Mouse (Mus musculus): ENCODE measurements at regions not wholly inside any gene's neighbourhood (a gene's known extent, or its start where the extent isn't known, plus 50 kb on each side); places are given as distances from the start of the nearest gene placed in this dataset.

GRCm38 (mm10) chr2:115460028-115460881 lies 121.3 kb upstream of the BC052040 start:
- DNase-seq = no peak

GRCm38 (mm10) chr2:115460882-115461151 lies 120.7 kb upstream of the BC052040 start:
- no peak for DNase-seq

GRCm38 (mm10) chr2:115466170-115466569 lies 115.3 kb upstream of the BC052040 start:
- no peak for DNase-seq

GRCm38 (mm10) chr2:115467107-115467745 lies 114.3 kb upstream of the BC052040 start:
- no peak for DNase-seq

GRCm38 (mm10) chr2:115467936-115468335 lies 113.6 kb upstream of the BC052040 start:
- no peak for DNase-seq

GRCm38 (mm10) chr2:115468471-115468909 lies 113.0 kb upstream of the BC052040 start:
- no peak for DNase-seq

GRCm38 (mm10) chr2:115469165-115469821 lies 112.2 kb upstream of the BC052040 start:
- DNase-seq = no peak

- no peak for DNase-seq
These were observed 109.1 kb upstream of the BC052040 start for GRCm38 (mm10) chr2:115472393-115472792.

GRCm38 (mm10) chr2:115483418-115484288 lies 97.9 kb upstream of the BC052040 start:
- DNase-seq = no peak

- DNase-seq = no peak
These were observed 93.1 kb upstream of the BC052040 start for GRCm38 (mm10) chr2:115488465-115488864.

- no peak for DNase-seq
These were observed 88.5 kb upstream of the BC052040 start for GRCm38 (mm10) chr2:115493020-115493419.

- no peak for DNase-seq
These were observed 81.6 kb upstream of the BC052040 start for GRCm38 (mm10) chr2:115499904-115500303.

GRCm38 (mm10) chr2:115509527-115509926 lies 72.0 kb upstream of the BC052040 start:
- DNase-seq = no peak

GRCm38 (mm10) chr2:115511146-115511545 lies 70.4 kb upstream of the BC052040 start:
- no peak for DNase-seq

- DNase-seq = no peak
These were observed 69.6 kb upstream of the BC052040 start for GRCm38 (mm10) chr2:115511612-115512525.

- no peak for DNase-seq
These were observed 68.6 kb upstream of the BC052040 start for GRCm38 (mm10) chr2:115512891-115513290.

- no peak for DNase-seq
These were observed 67.7 kb upstream of the BC052040 start for GRCm38 (mm10) chr2:115513774-115514231.

GRCm38 (mm10) chr2:115514831-115515428 lies 66.6 kb upstream of the BC052040 start:
- no peak for DNase-seq

GRCm38 (mm10) chr2:115515470-115515869 lies 66.0 kb upstream of the BC052040 start:
- DNase-seq = no peak

- no peak for DNase-seq
These were observed 64.7 kb upstream of the BC052040 start for GRCm38 (mm10) chr2:115516824-115517223.

GRCm38 (mm10) chr2:115519974-115520373 lies 61.5 kb upstream of the BC052040 start:
- DNase-seq = no peak
